Mouse (Mus musculus) lung, postnatal 10 days (tissue): ENCODE measurements around the gene Pvalb.

ENCODE experiments used
- DNase-seq: peaks from one replicate; pipeline ENCODE4 v3.0.0; 2021

Gene Pvalb

DNA sequence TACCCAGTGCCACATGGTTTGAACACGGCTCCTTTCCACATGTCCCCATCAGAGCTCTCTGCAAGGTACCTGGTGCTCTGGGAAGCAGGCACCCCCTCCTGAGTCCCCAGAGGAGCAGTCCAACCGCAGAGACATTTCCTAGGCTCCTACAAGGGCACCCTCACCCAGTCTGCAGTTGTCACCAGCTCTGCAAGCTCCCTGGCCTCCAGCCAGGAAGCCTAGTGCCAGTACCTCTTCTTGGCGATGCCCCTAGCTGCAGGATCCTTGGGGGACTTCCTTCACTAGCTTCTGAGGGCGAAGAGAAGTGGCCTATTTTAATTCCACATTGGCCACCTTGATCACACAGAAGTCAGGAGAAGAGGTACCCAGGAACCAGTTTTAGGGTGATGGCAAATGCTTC is 48.4 kb downstream of the Pvalb start:
- DNase-seq = no peak

- DNase-seq = no peak
Measured at GRCm38 (mm10) chr15:78157330-78157729, 48.9 kb downstream of the Pvalb start.

- no peak for DNase-seq
Measured at GRCm38 (mm10) chr15:78155421-78155820, 50.8 kb downstream of the Pvalb start.

DNA sequence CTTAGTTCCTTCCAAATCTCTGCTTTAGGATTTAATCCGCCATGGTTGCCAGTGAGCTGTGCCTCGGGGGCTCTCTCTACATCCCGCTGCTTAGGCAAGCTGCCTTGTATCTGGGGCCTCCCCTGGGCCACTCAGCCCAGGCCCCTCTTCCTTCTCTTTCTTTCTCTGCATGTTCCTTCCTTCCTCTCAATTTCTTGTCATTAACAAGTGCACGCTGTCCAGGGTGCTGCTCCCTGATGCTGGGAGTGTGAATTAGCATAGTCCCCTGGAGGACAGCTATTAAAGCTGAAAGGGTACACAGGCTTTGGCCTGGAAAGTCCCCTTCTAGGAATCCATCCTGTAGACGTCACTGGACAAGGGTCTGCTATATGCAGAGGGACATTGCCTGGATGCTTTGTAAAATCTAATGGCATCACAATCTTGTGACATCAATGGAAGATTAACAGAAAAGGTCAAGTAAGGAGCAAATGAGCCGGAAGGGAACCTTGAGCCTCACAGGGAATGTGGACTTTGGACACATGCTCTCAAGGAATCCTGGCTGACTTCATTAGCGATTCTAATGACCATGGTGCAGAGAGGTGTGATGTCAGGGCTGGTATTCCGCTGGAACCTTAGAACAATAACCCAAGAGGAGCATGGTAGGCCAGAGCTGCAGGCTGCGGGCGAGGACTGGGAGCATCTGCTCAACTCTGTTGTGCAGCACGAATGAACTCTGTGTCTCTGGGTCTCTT is 53.0 kb downstream of the Pvalb start:
- no peak for DNase-seq

GRCm38 (mm10) chr15:78148565-78148964 is 57.6 kb downstream of the Pvalb start:
- no peak for DNase-seq
